Mouse (Mus musculus) urinary bladder, postnatal 10 days (tissue): ENCODE data around the gene Tm6sf1.

Source experiments
- DNase-seq: peaks from one replicate; pipeline ENCODE4 v3.0.0; 2022; ENCODE audit warnings: low spot score

Gene Tm6sf1

DNA sequence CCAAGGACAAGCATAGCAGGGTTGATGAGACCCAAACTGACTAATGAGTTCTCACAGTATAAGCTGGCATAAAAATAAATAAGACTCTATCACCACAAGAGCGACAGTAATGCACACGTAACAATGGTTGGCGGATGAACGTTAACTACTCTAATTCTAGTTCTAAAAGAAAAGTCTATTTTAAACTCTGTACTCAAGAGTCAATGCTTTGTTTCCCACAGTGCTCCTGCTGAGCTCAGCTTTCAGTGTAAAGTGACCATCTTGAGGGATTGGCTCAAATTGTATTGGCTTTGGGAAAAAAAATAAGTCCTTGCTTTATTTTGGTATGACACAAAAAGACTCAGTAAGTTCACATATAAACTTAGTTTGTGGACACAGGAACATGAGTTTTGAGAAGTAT is 26.3 kb downstream of the Tm6sf1 start:
- DNase-seq: no peak

DNA sequence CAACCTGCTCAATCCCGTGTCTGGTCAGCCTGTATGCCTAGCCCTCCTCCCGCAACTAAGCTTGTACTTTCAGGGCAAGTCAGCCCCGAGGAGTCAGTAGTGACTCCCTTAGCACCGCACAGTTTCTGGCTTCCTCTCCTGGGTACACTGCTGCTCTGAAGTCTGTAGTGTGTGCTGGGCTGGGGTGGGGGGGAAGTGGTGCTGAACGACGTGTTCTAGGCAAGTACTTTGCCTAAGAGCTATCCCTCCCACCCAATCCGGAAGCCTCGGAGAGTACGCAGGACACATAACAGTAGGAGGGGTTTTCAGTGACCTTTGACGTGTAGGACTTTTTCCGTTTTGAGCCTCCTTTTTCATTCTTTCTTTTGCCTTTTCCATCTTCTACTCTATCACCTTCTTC is 40.6 kb downstream of the Tm6sf1 start:
- no peak for DNase-seq

DNA sequence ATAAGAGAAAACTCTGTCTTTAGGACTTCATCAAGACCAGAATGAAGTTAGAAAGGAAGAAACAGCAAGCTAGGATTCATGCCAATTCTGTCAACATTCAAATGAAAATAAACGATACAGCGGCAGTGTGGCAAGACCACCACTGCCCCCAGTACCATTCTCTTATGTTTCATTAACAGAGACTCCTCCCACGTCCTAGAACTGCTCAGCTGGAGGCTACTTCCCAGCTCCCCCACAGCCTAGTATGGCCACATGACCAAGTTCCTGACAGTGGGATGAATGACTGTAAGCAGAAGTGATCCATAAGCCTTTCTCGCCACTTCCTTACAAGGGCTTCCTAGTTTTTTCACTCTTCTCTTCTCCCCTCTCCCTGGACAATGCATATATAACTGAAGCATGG is 45.3 kb downstream of the Tm6sf1 start:
- DNase-seq: no peak

DNA sequence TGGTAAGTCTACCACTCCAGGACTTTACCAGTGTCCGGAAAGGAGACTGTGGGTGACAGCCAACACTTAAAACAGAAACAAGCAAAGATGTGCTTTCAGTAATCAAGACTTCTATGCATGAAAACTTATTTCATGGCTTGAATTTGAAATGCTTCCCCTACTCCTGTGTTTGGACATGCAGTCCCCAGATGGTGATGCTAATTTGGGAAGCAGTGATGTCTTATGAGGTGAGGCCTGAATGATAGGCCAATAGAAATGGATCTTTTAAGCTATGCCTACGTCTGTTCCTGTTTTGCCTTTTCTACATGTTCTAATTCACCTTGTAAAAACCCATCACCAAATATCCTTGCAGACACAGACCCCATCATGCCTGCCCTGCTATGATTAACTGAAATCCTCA is 46.1 kb downstream of the Tm6sf1 start:
- no peak for DNase-seq

DNA sequence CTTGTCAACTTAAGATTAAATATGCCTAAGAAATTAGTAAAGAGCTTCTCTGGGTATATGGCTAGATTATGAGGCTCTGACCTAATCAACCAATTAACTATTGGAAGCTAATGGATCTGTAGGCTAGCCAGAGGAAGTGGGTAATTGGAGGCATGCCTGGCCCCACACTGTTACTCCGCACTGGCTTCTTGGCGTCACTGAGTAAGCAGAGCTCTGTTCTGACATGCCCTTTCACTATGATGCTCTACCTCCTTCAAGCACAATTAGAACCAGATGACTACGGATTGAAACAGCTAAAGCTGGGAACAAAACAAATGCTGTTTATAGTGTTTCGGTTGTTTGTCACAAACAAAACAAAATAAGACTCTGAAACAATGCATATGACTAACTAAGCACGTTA is 59.5 kb downstream of the Tm6sf1 start:
- DNase-seq: no peak

DNA sequence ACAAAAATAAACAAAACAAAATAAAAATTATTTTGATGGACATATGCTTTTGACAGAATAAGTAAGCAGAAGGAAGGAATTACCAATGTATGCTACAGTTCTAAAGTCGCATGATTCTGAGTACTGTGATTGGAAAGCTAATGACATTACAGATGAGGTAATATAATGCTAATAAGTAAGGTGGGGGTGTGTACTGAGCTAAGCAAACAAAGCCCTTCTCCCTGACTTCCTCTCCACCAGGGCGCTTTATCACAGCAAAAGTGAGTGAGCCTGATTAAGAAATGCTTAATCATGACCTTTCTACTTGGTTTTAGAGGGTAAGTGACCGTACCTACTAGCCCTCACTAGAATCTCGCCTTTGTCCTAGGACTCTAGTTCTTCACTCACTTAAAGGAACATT is 61.5 kb downstream of the Tm6sf1 start:
- no peak for DNase-seq

DNA sequence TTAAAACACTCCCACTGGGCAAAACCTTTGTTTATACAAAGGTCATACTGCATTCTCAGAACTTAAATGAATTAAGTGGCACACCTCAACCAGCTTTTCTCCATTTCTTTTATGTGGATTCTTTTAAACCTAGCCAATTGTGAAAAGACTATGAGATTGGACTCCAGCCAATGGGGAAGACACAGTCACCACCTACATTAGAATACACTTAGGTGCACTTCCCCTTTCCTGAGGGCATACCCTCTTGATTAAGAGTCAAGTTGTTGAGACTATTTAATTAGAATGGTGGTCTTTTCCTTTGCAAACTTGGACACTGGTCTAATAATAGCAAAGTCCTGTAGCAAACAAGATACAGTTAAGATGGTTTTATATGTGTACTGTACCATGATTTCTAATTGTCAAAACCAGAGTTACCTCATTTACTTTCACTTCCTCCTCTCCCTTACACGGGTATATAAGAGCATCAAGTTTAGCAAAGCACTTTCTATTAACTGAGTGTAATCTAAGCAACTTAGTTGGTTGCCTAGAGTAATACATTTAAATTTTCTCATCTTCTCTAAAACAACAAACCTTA is 62.7 kb downstream of the Tm6sf1 start:
- DNase-seq: no peak

DNA sequence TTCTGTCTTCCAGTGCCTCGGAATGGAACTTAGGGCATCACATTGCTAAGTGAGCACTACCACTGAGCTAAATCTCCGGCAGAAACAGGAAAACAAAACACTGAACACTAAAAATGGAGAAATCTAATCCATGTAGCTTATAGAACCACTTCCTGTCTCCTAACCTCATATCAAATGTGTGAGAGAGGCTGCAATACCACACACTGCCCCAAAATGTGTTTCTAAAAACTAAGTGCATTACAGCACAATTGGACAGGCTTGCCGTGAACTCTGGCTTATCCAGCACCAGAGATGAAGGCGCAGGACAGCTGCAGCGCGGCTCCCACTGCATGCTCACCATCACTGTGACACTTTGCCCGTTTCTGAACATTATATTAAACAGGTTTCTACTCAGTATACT is 70.2 kb downstream of the Tm6sf1 start:
- DNase-seq: no peak

DNA sequence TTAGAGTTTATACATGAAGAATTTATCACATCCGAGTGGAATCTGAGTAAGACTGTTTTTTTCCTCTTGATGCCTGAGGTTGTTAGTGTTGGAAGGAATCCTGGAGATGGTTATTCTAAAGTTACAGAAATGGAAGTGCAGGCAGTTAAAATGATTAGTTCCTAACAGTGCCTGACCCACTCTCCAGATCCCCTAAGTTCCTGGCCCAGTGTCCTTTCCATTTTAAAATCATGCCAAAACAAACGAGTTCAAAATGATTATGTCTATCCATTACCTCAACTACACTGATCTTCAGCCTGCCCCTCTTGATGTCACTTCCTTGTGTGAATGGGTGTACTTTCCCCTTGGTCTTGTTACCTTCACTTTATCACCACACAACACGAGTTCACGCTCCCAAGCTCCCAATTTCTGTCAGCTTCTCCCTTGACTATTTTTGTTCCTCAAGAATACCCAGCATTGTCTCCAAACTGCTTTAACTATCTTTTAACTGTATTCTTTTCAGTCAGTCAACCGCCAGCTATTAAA is 73.8 kb downstream of the Tm6sf1 start:
- DNase-seq: no peak

DNA sequence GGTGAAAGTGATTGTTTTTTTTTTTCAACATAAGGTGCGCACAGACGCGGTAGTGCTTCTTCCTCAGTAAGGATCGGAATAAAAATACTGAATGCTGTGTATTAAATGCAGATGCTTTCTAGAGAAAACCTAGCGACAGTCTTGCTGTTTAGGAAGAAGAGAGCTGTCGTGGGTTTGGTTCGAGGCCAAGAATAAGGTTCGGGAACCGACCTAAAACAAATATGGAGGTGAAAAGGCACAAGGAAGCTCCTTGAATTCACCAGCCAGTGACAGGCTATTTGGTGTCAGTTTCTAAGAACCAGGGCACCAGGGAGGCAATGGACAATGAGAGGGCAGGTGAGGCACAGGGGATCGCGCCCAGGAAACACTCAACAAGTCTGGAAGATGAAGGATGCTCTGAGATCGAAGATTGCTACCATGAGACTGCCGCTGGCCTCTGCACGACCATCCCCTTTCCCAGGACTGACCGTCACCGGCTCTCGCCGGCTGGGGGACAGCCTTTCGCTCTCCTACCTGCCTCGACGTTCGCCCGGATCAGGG is 74.3 kb downstream of the Tm6sf1 start:
- DNase-seq: no peak

DNA sequence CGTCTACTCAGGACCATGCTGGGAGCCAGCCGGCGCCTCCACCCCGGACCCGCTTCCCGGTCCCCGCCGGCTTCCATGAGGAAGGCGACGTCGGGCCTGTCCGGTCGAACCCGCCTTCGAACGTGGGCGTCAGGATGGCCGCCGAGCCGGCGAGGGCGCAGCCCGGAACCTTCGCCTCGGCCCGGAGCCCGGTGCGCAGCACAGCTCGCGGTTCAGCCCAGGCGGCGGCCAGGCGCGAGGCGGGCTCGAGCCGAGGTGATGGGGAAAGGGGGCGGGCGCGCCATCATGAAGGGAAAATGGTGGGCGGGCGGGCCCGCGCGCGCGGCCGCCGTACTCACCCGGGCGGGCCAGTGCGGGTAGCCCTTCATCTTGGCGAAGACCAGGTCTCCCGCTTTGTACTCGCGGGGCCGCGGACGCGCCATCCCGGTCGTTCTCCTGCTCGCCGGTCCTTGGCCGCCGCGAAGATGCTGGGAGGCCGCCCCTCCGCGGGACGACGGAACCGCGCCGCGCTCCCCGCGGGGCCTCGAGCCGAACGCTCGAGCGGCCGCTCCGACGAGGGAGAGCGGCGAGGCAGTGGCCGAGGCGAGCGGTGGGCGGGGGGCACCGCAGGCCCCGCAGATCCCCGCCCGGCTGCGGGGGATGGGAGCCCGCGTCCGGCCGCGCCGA is 74.9 kb downstream of the Tm6sf1 start:
- DNase-seq: no peak
